Mouse (Mus musculus): ENCODE measurements around the gene Rab5if.
"Not testable (repeated sequence)": the region's sequence is repeated elsewhere in the genome, so short reads cannot be mapped to it uniquely, and the experiment has no call there.

Rab5if gene

DNA sequence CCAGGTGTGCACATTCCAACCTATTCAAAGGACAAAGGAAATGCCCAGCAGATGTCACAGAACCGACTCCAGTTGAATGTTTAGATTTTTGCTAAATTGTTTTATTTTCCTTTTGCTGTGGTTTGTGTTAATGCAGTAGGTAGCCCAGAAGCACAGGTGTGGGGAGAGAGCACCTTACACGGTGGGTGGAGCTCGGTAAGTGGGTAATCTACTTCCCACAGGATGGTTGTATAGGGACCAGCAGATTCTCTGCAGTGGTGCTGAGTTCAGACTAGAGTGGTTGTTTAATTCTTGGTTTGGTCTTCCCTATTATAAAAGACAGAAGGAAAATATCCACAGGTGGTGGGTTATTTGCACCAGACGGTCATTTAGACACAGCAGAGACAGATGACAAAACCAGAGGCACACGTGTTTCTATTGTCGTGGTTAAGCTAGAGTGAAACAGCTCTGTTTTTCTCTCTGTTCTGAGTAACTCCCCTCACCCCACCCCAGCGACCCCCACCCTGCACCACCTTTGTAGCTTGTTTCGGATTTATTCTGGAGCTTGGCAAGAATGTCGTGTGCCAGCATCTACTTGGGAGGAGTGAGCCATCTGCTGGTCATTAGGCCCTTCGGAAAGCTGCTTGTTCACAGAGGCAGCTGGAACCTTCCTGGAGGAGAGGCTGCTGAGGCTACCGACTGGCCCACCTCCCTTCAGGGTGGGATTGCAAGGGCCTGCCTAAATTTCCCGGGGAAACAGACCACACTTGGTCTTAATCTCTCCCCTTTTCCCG lies 8.7 kb upstream of the Rab5if start:
- DNase-seq (ENCODE audit: low spot score in 2 of 2), result peak in 1 of 2 experiments; percentile 37

- DNase-seq (ENCODE audit: low spot score in 2 of 2), result no peak
Measured at GRCm38 (mm10) chr2:156856311-156856710, 6.6 kb upstream of the Rab5if start.

DNA sequence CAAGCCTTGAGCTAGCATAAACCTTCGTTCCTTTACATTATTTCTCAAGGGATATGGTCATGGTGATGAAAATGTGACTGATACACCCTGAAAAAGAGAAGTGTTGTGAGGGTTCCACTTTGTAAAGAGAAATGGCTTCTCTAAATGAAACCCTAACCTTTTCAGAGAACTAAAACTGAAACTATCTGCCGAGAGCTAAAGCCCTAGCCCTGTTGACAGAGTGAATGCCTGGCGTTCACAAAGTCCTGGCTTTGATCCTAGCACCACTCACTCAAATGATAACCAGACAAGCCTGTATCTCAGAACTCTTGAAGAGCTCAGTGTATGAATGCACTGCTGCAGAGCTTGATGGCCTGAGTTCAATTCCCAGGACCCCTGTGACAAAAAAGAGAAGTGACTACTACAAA lies 5.5 kb upstream of the Rab5if start:
- no peak for DNase-seq (ENCODE audit: low spot score in 2 of 2)

DNA sequence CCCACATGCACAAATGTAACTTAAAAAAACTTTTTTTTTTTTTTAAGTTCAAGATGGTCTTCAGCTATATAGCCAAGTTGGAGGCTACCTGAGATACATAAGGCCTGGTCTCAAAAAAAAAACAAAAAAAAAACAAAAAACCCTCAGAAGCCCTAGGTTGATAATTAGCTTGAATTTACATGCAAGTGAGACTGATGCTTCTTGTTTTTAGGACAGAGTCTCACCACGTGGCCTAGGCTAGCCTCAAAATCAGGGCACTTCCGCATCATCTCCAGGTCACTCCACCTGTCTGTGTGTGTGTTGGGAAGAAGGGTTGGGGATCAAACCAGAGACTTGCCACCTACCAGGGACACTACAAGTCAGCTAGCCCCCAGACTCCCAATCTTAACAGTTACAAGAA lies 5.1 kb upstream of the Rab5if start, which contains the start of gene 4930518I15Rik:
TSS of gene 4930518I15Rik (minus strand) at position 112 of the 400 bp plus-strand sequence.
- no peak for DNase-seq (ENCODE audit: low spot score in 2 of 2)

DNA sequence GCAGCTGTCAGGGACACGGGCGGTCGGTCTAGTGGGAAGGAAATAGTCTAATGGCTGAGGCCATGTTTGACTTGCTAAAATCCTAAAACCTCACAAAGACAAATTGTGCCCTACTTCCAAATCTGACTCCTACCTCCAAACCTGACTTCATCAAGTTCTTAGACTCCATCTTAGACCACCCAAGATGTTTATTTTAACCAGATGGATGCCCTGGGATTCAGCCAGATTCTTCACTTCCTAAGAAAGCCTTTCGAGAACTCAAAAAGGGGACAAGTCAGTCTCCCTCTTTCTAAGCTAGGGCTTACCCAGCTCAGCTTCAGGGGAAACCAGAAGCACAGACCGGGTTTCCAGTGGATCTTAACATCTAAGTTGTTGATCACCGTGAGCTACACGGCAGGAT lies 4.3 kb upstream of the Rab5if start:
- DNase-seq (ENCODE audit: low spot score in 2 of 2), result no peak

- peak in 1 of 2 experiments; percentile 25 for DNase-seq (ENCODE audit: low spot score in 2 of 2)
Measured at GRCm38 (mm10) chr2:156862041-156862717, 749 bp upstream of the Rab5if start.

DNA sequence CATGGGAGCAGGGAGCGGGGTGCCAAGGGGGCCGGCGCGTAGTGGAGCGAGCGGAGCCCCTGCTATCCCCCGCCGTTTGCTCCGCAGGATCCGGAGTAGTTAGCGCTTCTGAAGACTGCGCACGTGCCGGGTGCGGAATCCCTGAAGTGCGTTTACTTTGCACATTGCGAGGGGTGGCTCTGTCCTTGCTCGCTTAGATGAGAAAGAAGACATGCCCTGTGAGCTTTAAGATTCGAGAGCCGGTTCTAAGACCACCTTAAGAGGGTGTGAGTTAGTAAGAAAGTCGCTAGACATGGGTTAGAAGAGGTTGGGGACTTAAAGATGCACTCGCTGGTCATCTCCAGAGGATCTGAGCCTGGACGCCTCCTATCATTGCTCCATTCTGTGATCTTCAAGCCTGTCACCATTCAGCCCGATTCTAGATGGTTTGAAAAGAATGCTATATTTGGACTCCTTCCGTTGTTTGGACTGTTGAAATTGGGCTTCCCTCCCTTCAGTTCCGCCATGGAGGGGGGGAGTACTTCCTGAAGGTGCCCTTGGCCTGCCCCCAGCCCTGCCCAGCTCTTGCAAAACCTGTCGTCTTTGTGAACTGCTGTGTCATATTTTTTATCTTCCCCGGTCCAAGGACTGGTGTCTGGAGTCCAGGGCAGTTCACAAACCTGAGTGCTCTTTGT lies 696 bp downstream of the Rab5if start:
- peak in 1 of 2 experiments; percentile 24 for DNase-seq (ENCODE audit: low spot score in 2 of 2)

DNA sequence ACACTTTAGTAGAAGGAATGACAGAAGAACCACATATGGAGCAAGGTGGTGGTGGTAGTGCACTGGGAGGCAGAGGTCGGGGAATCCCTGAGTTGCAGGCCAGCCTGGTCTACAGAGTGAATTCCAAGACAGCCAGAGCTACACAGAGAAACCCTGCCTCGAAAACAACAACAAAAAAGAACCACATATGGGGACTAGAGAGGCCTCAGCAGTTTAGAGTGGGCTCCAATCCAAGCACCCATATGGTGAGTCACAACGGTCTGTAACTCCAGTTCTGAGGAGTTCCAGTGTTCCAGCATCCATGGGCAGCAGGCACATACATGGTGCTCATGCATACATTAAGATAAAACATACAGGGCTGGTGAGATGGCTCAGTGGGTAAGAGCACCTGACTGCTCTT lies 1.6 kb downstream of the Rab5if start:
- no peak for DNase-seq (ENCODE audit: low spot score in 2 of 2)

DNA sequence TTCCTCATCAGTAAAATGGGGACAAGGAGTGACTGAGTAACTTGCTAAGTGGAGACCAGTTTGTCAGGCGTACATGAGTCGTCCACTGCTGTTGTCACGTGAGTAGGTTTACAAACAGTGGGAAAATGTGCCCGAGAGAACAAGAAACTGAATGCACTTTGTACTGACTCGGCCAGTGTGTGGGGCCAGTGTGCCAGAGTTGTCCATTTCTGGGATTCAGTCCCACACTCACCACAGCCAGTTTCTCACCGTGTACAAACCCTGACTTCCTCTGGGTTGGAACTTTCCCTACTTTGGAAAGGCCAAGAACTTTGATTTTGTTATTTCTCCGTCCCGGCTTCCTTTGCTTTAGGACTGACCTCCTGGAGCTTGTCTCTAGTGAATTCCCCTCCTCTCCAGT lies 6.1 kb downstream of the Rab5if start:
- DNase-seq (ENCODE audit: low spot score in 2 of 2), result peak in 1 of 2 experiments; percentile 34

DNA sequence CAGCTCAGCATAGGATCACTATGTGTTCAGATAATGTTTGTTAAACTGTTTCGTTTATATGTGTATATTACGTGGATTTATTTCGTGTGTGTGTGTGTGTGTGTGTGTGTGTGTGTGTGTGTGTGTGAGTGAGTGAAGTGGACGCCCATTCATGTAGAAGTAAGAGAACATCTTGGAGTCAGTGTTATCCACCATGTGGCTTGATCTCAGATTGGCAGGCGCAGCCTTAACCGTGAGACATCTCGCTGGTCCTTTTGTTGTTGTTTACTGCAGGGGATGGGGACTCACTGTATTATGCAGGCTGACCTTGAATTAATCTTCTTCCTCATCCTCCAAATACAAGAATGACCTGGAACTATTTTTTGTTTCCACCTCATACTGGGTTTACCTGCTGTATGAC lies 6.6 kb downstream of the Rab5if start:
- no peak for DNase-seq (ENCODE audit: low spot score in 2 of 2)

DNA sequence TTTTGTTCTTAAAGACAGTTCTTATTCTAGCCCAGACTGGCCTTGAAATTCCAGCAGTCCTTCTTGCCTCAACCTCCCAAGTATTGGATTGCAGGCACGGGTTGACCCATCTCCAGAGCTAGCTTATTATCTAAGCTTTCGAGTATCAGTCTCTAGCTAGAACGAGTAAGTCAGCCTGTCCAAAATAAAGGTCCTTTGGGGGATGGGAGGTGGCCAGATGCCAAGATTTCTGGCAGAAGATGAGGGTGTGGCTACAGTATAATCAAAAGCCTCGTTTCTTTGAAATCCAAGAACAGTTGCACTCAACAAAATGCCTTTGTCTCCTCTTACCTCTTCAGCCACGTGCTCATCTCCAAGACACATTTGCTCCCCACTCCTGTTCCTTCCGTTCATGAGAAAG lies 7.6 kb downstream of the Rab5if start:
- DNase-seq (ENCODE audit: low spot score in 2 of 2), result no peak

GRCm38 (mm10) chr2:156873629-156874028 lies 10.7 kb downstream of the Rab5if start:
- peak in 1 of 2 experiments; percentile 28 for DNase-seq (ENCODE audit: low spot score in 2 of 2)

DNA sequence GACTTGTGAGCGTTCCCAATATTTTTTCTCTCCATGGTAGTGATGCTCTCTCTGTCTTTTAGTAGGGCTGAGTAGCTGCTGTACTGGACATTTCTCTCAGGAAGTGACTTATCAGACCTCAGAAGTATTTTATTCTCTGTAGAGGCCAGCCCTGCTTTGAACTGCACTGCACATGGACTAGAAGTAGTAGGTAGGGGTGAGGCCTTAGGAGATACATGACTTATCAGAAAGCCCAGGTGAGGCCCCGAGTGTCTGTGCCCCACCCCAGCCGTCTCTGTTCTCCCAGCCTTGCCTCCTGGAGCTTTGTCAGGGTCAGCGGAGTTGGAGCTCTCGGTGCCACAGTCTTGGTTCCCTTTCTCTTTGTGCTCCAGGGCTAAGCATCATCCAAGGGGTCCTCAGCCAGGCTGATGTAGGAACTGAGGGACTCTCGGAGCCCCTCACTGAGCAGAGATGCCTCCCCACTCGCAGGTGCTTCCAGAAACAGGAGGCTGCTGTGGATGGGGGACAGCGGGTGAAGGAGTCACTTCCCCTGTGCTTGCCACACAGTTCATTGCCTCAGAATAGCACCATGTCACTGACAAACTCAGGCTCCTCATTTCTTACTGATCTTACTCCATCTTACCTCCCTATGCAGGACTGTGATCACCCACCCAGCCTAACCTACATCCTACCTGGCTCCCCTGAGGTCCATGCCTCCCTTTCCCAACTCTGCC lies 11.3 kb downstream of the Rab5if start:
- no peak for DNase-seq (ENCODE audit: low spot score in 2 of 2)

- no peak for DNase-seq (ENCODE audit: low spot score in 2 of 2)
Measured at GRCm38 (mm10) chr2:156874760-156875510, 12.0 kb downstream of the Rab5if start.

- no peak for DNase-seq (ENCODE audit: low spot score in 2 of 2)
Measured at GRCm38 (mm10) chr2:156877726-156878125, 14.8 kb downstream of the Rab5if start.

- no peak for DNase-seq (ENCODE audit: low spot score in 2 of 2)
Measured at GRCm38 (mm10) chr2:156879541-156879940, 16.6 kb downstream of the Rab5if start.

GRCm38 (mm10) chr2:156882431-156883001 lies 19.6 kb downstream of the Rab5if start:
- DNase-seq (ENCODE audit: low spot score in 2 of 2), result no peak

- no peak for DNase-seq (ENCODE audit: low spot score in 2 of 2)
Measured at GRCm38 (mm10) chr2:156884396-156885211, 21.7 kb downstream of the Rab5if start.

- DNase-seq (ENCODE audit: low spot score in 2 of 2), result not testable (repeated sequence)
Measured at GRCm38 (mm10) chr2:156885666-156886065, 22.7 kb downstream of the Rab5if start.

GRCm38 (mm10) chr2:156886084-156886631 lies 23.2 kb downstream of the Rab5if start:
- DNase-seq (ENCODE audit: low spot score in 2 of 2), result no peak
